Mouse (Mus musculus): Measurements from ENCODE around the gene Glb1l.

Glb1l gene

GRCm38 (mm10) chr1:75160256-75160617 lies 50.4 kb downstream of the Glb1l start:
- in situ Hi-C loops (cut with MboI; ENCODE audit: unreplicated experiment in 2 of 2): no loop called here

GRCm38 (mm10) chr1:75159540-75160255 lies 50.9 kb downstream of the Glb1l start:
- in situ Hi-C loops (cut with MboI; ENCODE audit: unreplicated experiment in 2 of 2): no loop called here

- in situ Hi-C loops (cut with MboI; ENCODE audit: unreplicated experiment in 2 of 2): no loop called here
Measured at GRCm38 (mm10) chr1:75158990-75159389, 51.6 kb downstream of the Glb1l start.

- in situ Hi-C loops (cut with MboI; ENCODE audit: unreplicated experiment in 2 of 2): no loop called here
Measured at GRCm38 (mm10) chr1:75155837-75156236, 54.8 kb downstream of the Glb1l start.

- in situ Hi-C loops (cut with MboI; ENCODE audit: unreplicated experiment in 2 of 2): no loop called here
Measured at GRCm38 (mm10) chr1:75148727-75149126, 61.9 kb downstream of the Glb1l start.
